Mouse (Mus musculus) spleen, embryonic (tissue): ENCODE measurements around the gene Smc6.

ENCODE experiments used
- CTCF ChIA-PET: fragments of 350-600 bp; sonication (Branson Sonifier 250); formaldehyde crosslinking; loops from one replicate; lab custom pipeline; 2022; lab: Charles Lee

The Smc6 gene

DNA sequence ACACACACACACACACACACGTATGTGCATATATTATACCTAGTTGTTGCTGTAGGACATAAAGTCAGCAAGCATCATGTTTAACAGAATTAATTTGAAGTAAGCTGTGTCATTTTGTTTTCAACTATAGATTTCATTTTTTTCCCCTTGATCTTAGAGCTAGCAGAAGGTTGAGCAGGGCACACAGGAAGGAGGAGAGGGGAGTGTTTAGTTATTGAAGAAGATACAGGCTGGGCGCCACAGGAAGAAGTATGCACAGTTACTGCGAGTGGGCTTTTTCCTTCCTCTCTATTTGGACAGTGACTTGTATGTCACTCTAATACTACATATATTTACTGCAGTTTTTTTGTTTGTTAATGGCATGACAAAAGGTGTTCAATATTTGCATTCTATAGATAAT, 14.2 kb downstream of the Smc6 start:
- CTCF ChIA-PET = interaction anchor here (0.5 to 0.6 kb wide), 2 partner anchors 37 to 1044 kb away, joined by 6 to 7 read pairs; no protein-coding TSS in a partner anchor

DNA sequence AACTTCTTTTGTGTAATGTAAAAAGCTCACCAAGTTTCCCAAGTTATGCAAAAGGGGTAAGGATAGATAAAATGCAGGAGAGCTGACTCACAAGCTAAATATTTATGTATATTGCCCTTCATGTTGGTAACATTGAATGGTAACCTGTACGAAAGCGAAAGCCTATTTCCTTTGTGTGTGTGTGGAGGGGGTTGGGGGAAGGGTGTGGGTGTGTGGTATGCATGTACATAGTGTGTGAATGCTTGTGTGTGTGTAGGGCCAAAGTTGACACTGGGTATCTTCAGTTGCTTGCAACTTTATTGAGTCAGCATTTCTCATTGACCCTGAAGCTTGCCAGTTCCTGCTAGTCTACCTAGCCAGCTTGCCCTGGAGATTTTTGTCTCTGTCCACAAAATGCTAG, 15.9 kb downstream of the Smc6 start:
- CTCF ChIA-PET = interaction anchor here (0.6 kb wide), 1 partner anchor 32 kb away, joined by 3 read pairs; no protein-coding TSS in a partner anchor

DNA sequence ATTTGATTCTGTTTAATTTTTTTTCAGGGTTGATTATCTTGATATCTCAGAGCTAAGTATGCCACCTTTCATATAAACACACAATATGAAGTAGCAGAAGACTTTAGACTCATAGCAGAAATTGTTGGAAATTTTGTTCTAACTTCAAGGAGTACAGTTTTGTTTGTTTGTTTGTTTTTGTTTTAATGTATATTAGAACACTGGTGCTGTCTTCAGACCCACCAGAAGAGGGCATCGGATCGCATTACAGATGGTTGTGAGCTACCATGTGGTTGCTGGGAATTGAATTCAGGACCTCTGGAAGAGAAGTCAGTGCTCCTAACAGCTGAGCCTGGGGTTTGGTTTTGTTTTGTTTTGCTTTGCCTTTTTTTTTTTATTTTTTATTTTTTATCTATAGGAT, 20.7 kb downstream of the Smc6 start:
- CTCF ChIA-PET = interaction anchor here (0.7 to 0.8 kb wide), 2 partner anchors 19 to 313 kb away, joined by 3 to 5 read pairs; no protein-coding TSS in a partner anchor

DNA sequence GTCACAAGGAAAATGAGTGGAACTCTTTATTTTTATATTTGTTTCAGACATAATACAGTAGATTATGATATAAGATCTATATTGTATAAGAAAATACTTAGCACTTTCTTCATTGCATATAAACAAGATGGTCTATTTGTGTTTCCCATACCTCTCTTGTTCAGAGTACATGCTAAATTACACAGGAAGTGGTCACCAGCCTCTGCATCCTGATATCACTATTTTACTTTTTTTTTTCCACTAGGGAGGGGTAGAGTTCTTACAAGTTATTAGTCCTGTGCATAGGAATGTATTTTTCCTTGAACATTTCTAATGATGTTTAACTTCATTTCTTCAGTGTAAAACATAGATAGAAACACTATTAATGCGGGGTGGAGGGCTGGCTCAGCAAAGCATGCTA, 35.2 kb downstream of the Smc6 start:
- CTCF ChIA-PET = no interaction called here

DNA sequence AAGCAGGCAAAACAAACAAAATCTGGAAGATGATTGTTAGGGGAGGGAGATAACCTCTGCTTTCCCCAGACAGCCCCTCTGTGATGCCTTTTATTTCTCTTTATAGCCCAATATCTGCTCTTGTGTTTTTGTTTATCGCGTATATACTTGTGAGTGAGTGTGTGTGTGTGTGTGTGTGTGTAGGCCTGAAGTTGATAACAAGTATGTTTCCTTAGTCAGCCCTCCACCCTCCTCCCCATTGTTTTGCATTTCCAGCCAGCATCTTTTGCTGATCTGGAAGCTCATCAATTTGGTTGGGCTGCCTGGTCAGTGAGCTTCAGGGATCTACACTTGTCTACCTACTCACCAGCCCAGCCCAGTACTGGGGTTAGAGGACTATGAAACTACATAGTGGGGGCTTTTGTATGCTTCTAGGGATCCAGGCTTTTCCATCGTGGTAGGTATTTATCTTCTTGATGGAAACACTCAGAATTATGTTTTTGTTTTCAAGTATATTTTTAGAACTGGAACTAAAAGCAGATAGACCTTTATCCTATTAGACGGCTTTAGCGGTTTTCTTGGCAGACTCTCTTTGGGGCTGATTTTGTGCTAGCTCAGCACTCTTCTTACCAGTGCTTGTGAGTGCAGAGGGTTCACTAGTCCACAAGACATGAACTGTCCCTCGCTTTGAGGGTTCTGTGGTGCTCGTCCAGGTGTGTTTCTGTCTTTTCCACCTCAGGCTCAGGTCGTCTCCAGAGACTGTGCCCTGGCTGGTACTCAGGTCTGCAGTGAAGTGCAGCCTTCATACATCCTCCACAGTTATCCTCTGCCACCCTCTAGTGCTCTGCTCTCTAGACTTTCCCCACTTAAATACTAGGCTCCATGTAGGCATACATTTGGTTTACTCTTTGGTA, 41.3 kb downstream of the Smc6 start:
- CTCF ChIA-PET = no interaction called here

DNA sequence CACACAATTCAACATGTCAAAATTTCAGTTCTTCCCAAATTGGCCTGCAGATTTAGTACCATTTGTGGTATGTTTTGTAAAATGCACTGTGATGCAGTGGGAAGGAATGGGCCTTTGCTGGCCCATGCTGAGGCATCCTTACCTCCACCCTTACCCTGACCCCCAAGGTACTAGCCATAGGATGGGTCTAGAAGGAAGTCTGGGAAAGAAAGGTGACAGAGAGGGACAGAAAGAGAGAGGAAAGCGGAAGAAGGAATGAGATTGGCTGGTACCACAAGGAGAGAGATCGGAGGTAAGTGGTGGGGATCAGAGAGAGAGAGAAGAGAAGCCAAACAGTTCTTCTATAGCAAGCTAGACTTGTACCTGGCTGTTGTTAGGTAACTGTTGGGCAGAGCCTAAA, 45.4 kb downstream of the Smc6 start:
- CTCF ChIA-PET = no interaction called here

DNA sequence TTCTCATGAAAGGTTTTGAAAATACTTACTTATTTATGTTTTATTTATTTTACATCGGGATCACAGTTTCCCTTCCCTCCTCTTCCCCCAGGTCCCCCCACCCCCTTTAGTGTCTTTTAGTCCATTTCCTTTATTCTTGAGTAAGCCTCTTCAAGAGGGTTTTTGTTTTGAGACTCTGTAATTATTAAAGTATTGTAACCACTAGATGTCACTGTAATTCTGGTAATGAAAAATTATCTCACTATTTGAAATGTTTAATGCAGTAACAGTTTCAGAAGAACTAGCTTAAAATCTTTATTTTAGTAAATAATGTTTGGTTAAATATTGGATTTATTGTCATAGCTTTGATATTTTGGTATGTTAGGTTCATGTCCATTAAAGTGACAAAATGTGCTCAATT, 48.2 kb downstream of the Smc6 start:
- CTCF ChIA-PET = no interaction called here

DNA sequence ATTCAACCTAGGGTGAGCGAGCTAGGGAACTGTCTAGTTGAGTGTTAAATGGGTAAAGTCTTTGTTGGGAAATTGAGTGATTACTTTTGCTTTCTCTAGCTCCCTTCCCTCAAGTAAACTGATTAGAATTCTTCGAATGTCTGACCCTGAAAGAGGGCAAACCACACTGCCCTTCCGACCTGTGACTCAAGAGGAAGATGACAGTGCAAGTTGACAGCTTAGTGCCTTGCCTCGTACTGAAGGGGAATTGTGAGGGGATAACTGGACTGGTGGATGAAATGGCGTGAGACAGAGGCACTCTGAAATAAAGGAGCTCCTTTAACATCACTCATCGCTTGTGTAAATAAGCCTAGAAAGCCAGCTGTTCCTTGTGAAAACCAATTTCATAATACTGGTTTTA, 52.0 kb downstream of the Smc6 start:
- CTCF ChIA-PET = interaction anchor here (0.6 kb wide), 1 partner anchor 38 kb away, joined by 6 read pairs; no protein-coding TSS in a partner anchor

DNA sequence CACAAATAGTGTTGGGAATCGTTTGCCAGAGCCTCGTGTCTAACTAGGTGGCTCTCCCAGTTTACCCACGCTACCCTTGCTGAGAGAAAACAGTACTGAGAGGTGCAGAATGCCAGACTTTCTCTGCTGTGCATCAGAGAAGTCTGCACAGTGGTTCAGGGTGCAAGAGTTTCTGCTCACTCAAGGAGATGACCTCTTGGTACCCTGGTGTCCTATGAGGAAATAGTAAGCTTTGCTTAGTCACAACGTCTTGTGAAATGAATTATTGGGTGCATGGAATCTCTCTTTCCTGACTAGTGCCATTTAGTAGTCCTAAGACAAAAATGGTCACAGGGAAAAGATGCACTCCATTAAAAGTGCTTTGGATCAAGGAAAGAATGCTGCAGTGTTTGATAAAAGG, 58.8 kb downstream of the Smc6 start:
- CTCF ChIA-PET = no interaction called here

DNA sequence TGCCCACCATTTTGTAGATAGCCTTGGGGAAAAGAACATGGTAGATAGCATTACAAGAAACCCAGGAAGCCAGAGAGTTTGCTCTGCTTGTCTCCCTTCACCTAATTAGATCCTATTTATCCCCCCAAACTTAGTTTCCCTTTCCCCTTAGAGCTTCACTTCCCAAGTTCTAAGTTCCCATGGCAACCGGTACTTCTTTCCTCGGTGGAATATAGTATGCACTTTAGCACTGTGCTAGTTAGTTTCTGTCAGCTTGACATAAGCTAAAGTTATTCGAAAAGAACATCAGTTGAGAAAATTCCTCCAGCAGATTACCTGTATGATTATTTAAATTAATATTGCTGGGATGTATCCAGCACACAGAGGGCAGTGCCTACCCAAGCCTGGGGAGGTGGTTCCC, 60.8 kb downstream of the Smc6 start:
- CTCF ChIA-PET = no interaction called here

DNA sequence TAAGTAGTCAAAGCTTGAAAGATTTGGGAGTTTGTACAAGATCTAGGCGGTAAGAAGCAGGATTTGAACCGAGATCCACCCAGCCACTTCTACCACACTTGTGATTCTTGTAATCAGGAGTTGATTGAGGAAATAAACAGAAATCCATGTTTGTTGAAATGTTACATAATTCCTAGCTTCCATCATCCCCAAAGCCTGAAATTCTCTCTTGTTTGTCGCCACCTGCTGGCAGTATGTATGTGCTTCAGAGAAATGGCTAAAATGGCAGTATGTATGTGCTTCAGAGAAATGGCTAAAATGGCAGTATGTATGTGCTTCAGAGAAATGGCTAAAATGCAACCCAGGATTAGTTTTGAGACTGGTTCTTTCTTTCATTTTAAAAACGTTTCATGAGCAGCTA, 71.2 kb downstream of the Smc6 start:
- CTCF ChIA-PET = interaction anchor here (1.5 kb wide), 1 partner anchor 141 kb away, joined by 5 read pairs; no protein-coding TSS in a partner anchor

DNA sequence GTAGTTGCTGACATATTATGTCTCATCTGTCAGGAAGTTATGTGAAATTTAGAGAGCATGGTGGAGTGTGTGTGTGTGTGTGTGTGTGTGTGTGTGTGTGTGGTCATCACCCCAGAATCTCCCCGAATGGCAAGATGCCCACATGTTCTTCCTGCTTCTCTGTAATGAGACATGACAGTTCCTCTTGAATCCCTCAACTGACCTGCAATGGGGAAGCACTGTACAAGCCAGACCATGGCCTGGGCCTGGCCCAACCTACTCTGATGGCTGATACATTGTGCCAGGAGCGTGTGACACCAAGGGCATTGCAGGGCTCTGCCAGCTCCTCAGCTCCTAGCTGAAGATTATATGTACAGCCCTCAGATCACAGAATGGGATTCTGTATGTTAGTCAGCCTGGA, 72.6 kb downstream of the Smc6 start:
- CTCF ChIA-PET = no interaction called here

DNA sequence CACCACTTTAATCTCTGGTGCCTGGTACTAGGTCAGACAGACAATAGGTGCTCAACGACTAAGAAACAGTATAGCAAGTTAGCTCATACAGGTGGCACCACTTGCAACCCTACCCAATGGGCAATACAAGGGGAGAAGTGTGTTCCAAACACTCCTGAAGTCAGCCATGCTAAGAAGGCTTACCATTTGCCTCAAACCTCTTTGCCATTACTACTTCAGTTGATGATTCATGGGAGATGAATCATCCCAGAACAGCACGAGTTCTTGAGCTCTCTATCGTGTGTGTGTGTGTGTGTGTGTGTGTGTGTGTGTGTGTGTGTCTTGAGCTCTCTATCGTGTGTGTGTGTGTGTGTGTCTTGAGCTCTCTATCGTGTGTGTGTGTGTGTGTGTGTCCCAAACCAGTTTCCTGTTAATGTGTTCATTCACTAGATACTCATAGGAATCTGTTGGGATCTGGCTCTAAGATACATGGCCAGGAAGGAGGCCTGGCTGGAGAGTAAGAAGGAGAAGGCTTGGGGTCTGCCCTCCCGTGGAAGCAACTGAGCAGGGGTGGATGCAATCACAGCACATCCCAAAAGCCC, 76.4 kb downstream of the Smc6 start:
- CTCF ChIA-PET = no interaction called here

DNA sequence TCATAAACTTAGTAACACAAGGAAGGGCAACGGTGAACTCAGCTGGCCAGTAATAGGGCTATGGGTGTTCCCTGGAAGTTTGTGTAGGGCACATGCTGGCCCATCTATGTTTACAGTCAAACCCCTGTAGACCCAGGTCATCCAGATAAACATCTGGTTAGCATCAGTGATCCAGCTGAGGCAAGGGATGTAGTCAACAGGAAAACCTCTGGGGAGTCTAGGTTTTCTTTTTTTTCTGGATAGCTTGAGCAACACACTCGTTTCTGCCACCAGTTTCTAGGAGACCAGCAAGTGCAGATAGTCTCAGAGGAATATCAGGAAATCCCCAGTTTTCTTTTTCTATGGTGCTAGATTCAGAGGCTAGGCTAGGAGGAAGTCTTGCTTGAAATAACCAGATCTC, 80.3 kb downstream of the Smc6 start:
- CTCF ChIA-PET = no interaction called here

DNA sequence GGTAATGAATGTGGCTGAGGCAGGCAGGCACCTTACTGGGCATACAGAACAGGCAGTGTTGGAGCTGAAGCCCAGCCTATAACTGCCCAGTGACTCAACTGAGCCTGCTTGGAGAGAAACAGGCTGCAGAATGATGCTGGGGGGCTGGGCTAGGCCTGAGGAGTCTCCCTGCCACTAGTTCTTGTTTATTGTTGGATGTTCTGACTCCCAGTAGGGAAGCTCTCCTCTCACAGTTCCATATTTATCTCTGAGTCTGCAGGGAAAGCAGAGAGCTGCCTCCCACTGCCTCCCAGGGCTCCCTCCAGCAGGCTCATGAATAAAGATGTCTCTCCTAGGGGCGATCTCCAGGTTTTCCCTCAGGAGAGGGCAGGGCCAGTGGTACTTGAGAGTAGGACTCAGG, 82.7 kb downstream of the Smc6 start:
- CTCF ChIA-PET = interaction anchor here (0.6 kb wide), 1 partner anchor 14 kb away, joined by 3 read pairs; no protein-coding TSS in a partner anchor

DNA sequence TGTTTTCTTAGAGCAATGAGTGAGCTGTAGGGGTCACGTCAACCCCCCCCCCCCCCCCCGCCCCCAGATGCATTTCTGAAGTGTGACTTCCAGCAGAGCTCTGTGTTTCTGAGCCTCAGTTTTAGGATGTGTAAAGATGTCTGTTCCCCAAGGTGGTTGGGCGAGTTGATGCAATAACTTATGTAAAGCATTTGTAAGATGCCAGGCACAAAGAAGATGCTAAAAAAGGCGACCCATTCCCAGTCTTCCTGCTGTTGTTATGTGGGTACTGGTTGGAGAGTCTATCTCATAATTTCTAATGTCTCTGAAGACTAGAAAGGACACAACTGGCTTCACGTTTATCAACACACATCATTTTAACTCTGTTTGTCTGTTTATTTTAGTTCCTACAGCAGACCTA, 84.2 kb downstream of the Smc6 start:
- CTCF ChIA-PET = no interaction called here

DNA sequence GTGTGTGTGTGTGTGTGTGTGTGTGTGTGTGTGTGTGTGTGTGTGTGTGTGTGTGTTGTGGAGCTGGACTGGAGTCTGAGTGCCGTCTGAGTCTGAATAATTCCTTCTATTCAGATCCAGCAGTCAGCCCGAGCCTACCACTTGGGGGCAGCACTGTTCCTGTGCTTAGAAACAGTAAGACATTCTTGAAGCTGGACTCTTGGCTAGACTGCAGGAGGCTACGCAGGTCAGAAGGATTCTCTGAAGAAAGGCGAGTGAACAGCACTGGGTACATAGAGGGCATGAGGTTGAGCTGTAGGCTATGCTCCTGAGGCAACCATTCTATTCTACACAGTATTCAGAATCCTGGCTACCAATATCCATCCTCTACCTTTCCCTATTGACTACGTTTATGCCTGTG, 85.2 kb downstream of the Smc6 start:
- CTCF ChIA-PET = interaction anchor here (0.6 to 0.7 kb wide), 2 partner anchors 17 to 146 kb away, joined by 7 read pairs; no protein-coding TSS in a partner anchor

DNA sequence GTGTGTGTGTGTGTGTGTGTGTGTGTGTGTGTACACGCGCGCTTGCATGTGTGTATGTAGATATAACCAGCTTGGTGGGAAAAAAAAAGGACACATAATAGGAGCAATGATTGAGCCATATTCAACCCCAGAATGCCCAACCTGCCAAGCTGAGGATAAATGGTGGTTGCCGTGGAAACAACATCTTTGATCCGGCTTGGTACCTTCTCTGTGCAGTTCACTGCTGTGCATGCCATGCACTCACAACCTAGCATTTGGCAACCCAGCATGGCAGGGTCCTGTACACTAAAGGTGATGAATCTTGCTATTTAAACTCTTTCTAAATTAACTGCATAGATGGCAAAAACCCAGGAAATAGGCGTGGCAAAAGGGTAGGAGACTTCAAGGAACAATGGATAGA, 96.7 kb downstream of the Smc6 start:
- CTCF ChIA-PET = interaction anchor here (0.6 kb wide), 1 partner anchor 14 kb away, joined by 3 read pairs; no protein-coding TSS in a partner anchor

DNA sequence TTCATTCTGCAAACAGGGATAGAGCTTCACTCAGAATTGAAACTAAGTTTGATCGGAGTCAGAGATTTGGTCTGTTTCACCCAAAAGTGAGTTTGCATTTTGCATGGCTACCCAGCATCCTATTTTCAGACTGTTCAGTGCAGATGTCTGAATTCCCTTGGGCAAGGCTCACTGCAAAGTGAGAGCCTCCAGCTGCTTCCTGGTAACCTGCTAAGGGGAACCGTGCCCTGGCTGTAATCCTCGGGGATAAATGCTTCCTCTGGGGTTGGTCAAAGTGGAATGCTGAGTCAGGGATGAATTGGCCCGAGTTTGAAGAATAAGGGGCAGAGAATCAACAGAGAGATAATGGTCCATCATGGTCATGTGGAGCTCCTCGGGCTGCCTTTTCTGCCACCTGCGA, 99.2 kb downstream of the Smc6 start:
- CTCF ChIA-PET = interaction anchor here (0.5 kb wide), 1 partner anchor 1462 kb away, joined by 12 read pairs; no protein-coding TSS in a partner anchor

DNA sequence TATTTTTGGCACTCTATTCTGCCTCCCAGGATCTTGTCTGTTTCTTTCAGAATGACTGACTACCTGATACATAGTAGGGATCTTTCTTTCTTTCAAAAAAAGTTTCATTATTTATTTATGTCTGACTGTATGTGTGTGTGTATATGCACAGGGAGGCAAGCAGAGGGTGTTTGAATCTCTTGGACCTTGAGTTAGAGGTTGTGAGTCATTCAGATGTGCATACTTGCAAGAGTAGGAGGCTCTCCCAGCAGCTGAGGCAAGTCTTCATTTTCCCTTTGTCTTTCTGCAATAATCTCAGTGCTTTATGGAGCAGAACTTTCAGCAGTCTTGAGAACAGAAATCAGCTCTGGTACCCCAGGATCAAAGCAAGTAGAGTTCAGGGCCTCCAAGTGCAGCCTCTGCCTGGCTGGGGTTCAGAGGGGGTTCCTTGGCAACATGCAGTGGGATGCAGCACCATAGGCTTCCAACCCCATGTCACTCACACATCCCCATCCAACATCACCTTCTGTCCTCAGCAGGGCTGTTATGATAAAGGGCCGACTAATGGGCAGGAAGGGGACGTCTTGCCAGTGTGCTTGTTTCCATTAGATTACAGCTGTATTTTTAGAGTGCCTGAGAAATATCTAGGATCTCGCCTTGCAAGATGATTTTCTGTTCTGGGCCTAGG, 101.5 kb downstream of the Smc6 start:
- CTCF ChIA-PET = no interaction called here
